Mouse (Mus musculus) brain, embryonic 14.5 days (tissue): Measurements from ENCODE around the gene Zfp661.

Experiments
- CTCF ChIP-seq: fragments of 200-500 bp; IDR thresholded peaks from 2 replicates; pipeline ENCODE4 v1.5.1; 2012; ENCODE audit warnings: inconsistent platforms, mild to moderate bottlenecking, moderate library complexity, borderline replicate concordance; ENCODE audit not compliant: insufficient read depth, insufficient read length; ENCODE audit errors: extremely low read depth
- POLR2A ChIP-seq: fragments of 200-500 bp; IDR thresholded peaks from 2 replicates; pipeline ENCODE4 v1.6.1; 2012; ENCODE audit warnings: mild to moderate bottlenecking, inconsistent platforms, borderline replicate concordance; ENCODE audit not compliant: poor library complexity, insufficient read depth, insufficient read length, severe bottlenecking; ENCODE audit errors: extremely low read depth

- no peak for TF ChIP-seq CTCF
- no peak for TF ChIP-seq POLR2A
Observed at GRCm38 (mm10) chr2:127537548-127537947, 49.3 kb downstream of the Zfp661 start.
